Mouse (Mus musculus) heart, adult 2 months (tissue): Measurements from ENCODE around the gene Fam187a.

Source experiments
- CTCF ChIP-seq: fragments of 200-600 bp; IDR thresholded peaks from 2 replicates; pipeline ENCODE4 v1.8.1; 2022; ENCODE audit warnings: antibody characterized with exemption, mild to moderate bottlenecking, moderate library complexity
- EP300 ChIP-seq: fragments of 200-500 bp; IDR thresholded peaks from 2 replicates; pipeline ENCODE4 v1.6.1; 2011; ENCODE audit warnings: low read depth, low read length, control low read depth; ENCODE audit not compliant: insufficient read depth
- POLR2A ChIP-seq: fragments of 200-500 bp; IDR thresholded peaks from 2 replicates; pipeline ENCODE4 v1.6.1; 2011; ENCODE audit warnings: mild to moderate bottlenecking, low read depth, low read length, control low read depth; ENCODE audit not compliant: insufficient read depth

DNA sequence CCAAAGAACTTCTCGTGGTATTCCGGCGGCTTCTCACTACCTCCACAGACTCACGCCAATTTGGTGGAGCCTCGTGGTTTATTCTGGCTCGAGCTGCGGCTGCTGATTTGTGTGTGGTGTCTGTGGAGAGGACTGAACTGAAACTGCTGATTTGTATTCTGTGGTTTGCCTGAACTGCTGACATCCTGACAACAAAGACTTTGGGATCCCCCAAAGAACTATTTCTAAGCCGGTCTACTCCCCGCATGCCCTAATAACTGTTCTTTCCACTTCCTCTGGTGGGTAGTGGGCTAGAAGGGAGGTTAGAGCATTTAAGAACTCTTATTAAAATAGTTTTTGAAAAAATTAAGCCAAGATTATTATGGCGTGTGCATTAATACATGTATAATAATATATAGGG lies 45.7 kb downstream of the Fam187a start:
- TF ChIP-seq POLR2A = no peak
- TF ChIP-seq CTCF = no peak
- no peak for TF ChIP-seq EP300
